Mouse (Mus musculus) forebrain, embryonic 16.5 days (tissue): Measurements from ENCODE around the gene Casq2. TPM values are rescaled to one million over a fixed set of nuclear protein-coding genes. Genes with fewer than 3 reads are reported as not detected.

Source experiments
- ATAC-seq: fragments of 200-750 bp; cut with Nextera tagmentation; 2 replicates; pipeline ENCODE4 v1.8.0; 2017; ENCODE audit warnings: mild to moderate bottlenecking, moderate library complexity
- H3K27ac ChIP-seq: fragments of 300-500 bp; sonication (generic); 2 replicates; pipeline ENCODE4 v1.5.1; 2014; ENCODE audit warnings: low read length, control low read depth
- H3K27me3 ChIP-seq: fragments of 300-500 bp; sonication (generic); replicated peaks from 2 replicates; pipeline ENCODE4 v1.6.1; 2014; ENCODE audit warnings: low read length; ENCODE audit not compliant: control insufficient read depth, insufficient read depth
- H3K36me3 ChIP-seq: fragments of 300-500 bp; sonication (generic); 2 replicates; pipeline ENCODE4 v1.6.1; 2014; ENCODE audit not compliant: control insufficient read depth, insufficient read depth
- H3K4me1 ChIP-seq: fragments of 300-500 bp; sonication (generic); replicated peaks from 2 replicates; pipeline ENCODE4 v1.6.1; 2014; ENCODE audit warnings: low read length; ENCODE audit not compliant: control insufficient read depth, insufficient read depth
- H3K4me2 ChIP-seq: fragments of 300-500 bp; sonication (generic); 2 replicates; pipeline ENCODE4 v1.6.1; 2014; ENCODE audit warnings: mild to moderate bottlenecking, low read length, control low read depth
- H3K4me3 ChIP-seq: fragments of 300-500 bp; sonication (generic); replicated peaks from 2 replicates; pipeline ENCODE4 v1.5.1; 2014; ENCODE audit warnings: mild to moderate bottlenecking, low read length, control low read depth
- H3K9ac ChIP-seq: fragments of 300-500 bp; sonication (generic); replicated peaks from 2 replicates; pipeline ENCODE4 v1.6.1; 2014; ENCODE audit warnings: low read depth, low read length, control low read depth
- H3K9me3 ChIP-seq: fragments of 300-500 bp; sonication (generic); 2 replicates; pipeline ENCODE4 v1.6.1; 2016; ENCODE audit warnings: low read length; ENCODE audit not compliant: control insufficient read depth
- WGBS: fragments of 180-500 bp; shearing (Covaris S2); extraction: QIAGEN DNeasy Blood & Tissue Kit; methylation state at CpG from one replicate; pipeline ENCODE4 v1.1.7; 2014; 5-methylcytosine and 5-hydroxymethylcytosine counted together
- polyA plus RNA-seq: library from polyadenylated mRNA; unstranded; fragments of >200 nt; fragmentation: Nextera tagmentation; extraction: Ambion mirVana; gene quantifications from 2 replicates; pipeline ENCODE4 v1.2.1, GENCODE M21; 2015

Casq2 gene
- polyA plus RNA-seq, 1 experiment from 2014 or later = 0.33 TPM

GRCm38 (mm10) chr3:102184721-102185120 is 98.5 kb downstream of the Casq2 start:
- Histone ChIP-seq H3K36me3 (no peaks in the 10 kb centered on the region), H3K27ac (no peak overlapping the region), H3K4me2 (no peak overlapping the region), H3K9me3 (peaks cover 3% of the 10 kb centered on the region; the same call in 1 of the 2 replicates), H3K4me3 (no peak overlapping the region), H3K4me1 (0 out of 2 replicates have a peak, but pooled peaks cover 3% of the 10 kb centered on the region), H3K27me3 (no peaks in the 10 kb centered on the region), H3K9ac (no peak overlapping the region)
- no peak for ATAC-seq
- 73% methylated on average over 5 of the region's 5 CpGs for WGBS

- H3K27me3 ChIP-seq = peaks cover 3% of the 10 kb centered on the region; the same call in 1 of the 2 replicates
- 89% methylated on average over 4 of the region's 4 CpGs for WGBS
- no peak overlapping the region for H3K9ac ChIP-seq
- ATAC-seq = no peak
- no peak overlapping the region for H3K27ac ChIP-seq
- no peaks in the 10 kb centered on the region for H3K36me3 ChIP-seq
- H3K9me3 ChIP-seq = peaks cover 3% of the 10 kb centered on the region; the same call in 1 of the 2 replicates
- H3K4me3 ChIP-seq = no peak overlapping the region
- no peak overlapping the region for H3K4me2 ChIP-seq
- 0 out of 2 replicates have a peak, but pooled peaks cover 3% of the 10 kb centered on the region for H3K4me1 ChIP-seq
Measured at GRCm38 (mm10) chr3:102187401-102187800, 101.2 kb downstream of the Casq2 start.

GRCm38 (mm10) chr3:102188972-102189371 is 102.8 kb downstream of the Casq2 start:
- H3K9me3 ChIP-seq = peaks cover 3% of the 10 kb centered on the region; the same call in 1 of the 2 replicates
- H3K27ac ChIP-seq = no peak overlapping the region
- peaks cover 8% of the 10 kb centered on the region; the same call in 1 of the 2 replicates for H3K27me3 ChIP-seq
- H3K4me1 ChIP-seq = peaks cover 11% of the 10 kb centered on the region
- no peak overlapping the region for H3K4me2 ChIP-seq
- no peak overlapping the region for H3K9ac ChIP-seq
- ATAC-seq = no peak
- no peaks in the 10 kb centered on the region for H3K36me3 ChIP-seq
- no peak overlapping the region for H3K4me3 ChIP-seq
- 10% methylated on average over 6 of the region's 6 CpGs for WGBS

DNA sequence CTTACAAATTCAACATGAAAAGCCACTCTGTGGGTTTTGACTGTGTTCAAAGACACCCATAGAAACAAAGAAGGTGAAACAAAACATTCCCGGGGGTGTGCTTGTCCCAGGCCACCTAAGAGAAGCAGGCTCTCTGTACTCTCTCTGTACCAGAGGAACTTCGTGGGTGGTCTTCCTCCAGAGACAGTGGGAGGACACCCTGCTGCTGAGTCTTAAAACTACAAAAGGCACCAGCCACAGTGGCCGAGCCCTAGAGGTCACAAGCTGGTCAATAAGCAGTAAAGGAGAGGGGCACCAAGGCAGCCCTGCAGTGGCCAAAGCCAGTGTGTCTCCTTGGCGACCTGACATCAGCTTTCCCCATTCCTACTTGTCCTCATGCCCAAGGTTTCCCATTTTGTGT is 103.8 kb downstream of the Casq2 start:
- Histone ChIP-seq H3K9me3 (peaks cover 3% of the 10 kb centered on the region; the same call in 1 of the 2 replicates), H3K9ac (no peak overlapping the region), H3K4me1 (peaks cover 15% of the 10 kb centered on the region), H3K27me3 (peaks cover 14% of the 10 kb centered on the region; the same call in 1 of the 2 replicates), H3K36me3 (no peaks in the 10 kb centered on the region), H3K4me3 (no peak overlapping the region), H3K4me2 (no peak overlapping the region), H3K27ac (no peak overlapping the region)
- 15% methylated on average over 4 of the region's 4 CpGs for WGBS
- no peak for ATAC-seq

GRCm38 (mm10) chr3:102190642-102191041 is 104.4 kb downstream of the Casq2 start:
- no peak overlapping the region for H3K27ac ChIP-seq
- H3K36me3 ChIP-seq = no peaks in the 10 kb centered on the region
- H3K4me2 ChIP-seq = no peak overlapping the region
- H3K4me3 ChIP-seq = no peak overlapping the region
- H3K27me3 ChIP-seq = peaks cover 14% of the 10 kb centered on the region; the same call in 1 of the 2 replicates
- ATAC-seq = no peak
- H3K9me3 ChIP-seq = peaks cover 3% of the 10 kb centered on the region; the same call in 1 of the 2 replicates
- H3K9ac ChIP-seq = no peak overlapping the region
- H3K4me1 ChIP-seq = peaks cover 15% of the 10 kb centered on the region

DNA sequence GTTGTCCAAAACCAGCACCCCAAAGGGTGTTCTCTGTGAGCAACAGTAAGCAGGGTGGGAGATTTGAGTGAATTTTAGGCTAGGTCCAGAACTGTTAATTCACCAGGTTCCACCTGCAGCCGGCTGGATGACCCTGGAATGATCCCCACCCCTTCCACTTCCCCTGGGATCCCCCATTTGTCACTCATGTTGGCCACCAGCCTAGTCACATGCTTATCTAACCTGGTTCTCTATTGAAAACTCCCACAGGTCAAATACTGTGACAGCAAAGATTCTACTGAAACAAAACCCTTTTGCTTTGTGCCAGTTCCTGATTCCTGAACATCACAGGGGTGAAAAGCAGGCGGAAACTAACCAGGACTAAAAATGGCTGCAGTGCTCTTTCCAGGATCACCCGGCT is 105.4 kb downstream of the Casq2 start:
- Histone ChIP-seq H3K9me3 (no peaks in the 10 kb centered on the region), H3K27me3 (peaks cover 14% of the 10 kb centered on the region; the same call in 1 of the 2 replicates), H3K4me3 (no peak overlapping the region), H3K27ac (no peak overlapping the region), H3K36me3 (no peaks in the 10 kb centered on the region), H3K9ac (no peak overlapping the region), H3K4me1 (peaks cover 15% of the 10 kb centered on the region), H3K4me2 (no peak overlapping the region)
- 76% methylated on average over 3 of the region's 3 CpGs for WGBS
- no peak for ATAC-seq

- peaks cover 15% of the 10 kb centered on the region for H3K4me1 ChIP-seq
- peaks cover 14% of the 10 kb centered on the region for H3K27me3 ChIP-seq
- H3K9ac ChIP-seq = no peak overlapping the region
- H3K4me2 ChIP-seq = no peak overlapping the region
- 79% methylated on average over 2 of the region's 2 CpGs for WGBS
- no peak for ATAC-seq
- H3K9me3 ChIP-seq = no peaks in the 10 kb centered on the region
- H3K36me3 ChIP-seq = no peaks in the 10 kb centered on the region
- H3K4me3 ChIP-seq = no peak overlapping the region
- no peak overlapping the region for H3K27ac ChIP-seq
Measured at GRCm38 (mm10) chr3:102192621-102193020, 106.4 kb downstream of the Casq2 start.

- no peaks in the 10 kb centered on the region for H3K36me3 ChIP-seq
- peaks cover 14% of the 10 kb centered on the region for H3K27me3 ChIP-seq
- no peak overlapping the region for H3K4me3 ChIP-seq
- no peak for ATAC-seq
- peak overlapping the region; percentile 20; the same call in 1 of the 2 replicates for H3K4me2 ChIP-seq
- peaks cover 15% of the 10 kb centered on the region for H3K4me1 ChIP-seq
- H3K9ac ChIP-seq = no peak overlapping the region
- no peaks in the 10 kb centered on the region for H3K9me3 ChIP-seq
- WGBS = 9% methylated on average over 19 of the region's 20 CpGs
- H3K27ac ChIP-seq = no peak overlapping the region
Measured at GRCm38 (mm10) chr3:102193488-102194290, 107.5 kb downstream of the Casq2 start.

DNA sequence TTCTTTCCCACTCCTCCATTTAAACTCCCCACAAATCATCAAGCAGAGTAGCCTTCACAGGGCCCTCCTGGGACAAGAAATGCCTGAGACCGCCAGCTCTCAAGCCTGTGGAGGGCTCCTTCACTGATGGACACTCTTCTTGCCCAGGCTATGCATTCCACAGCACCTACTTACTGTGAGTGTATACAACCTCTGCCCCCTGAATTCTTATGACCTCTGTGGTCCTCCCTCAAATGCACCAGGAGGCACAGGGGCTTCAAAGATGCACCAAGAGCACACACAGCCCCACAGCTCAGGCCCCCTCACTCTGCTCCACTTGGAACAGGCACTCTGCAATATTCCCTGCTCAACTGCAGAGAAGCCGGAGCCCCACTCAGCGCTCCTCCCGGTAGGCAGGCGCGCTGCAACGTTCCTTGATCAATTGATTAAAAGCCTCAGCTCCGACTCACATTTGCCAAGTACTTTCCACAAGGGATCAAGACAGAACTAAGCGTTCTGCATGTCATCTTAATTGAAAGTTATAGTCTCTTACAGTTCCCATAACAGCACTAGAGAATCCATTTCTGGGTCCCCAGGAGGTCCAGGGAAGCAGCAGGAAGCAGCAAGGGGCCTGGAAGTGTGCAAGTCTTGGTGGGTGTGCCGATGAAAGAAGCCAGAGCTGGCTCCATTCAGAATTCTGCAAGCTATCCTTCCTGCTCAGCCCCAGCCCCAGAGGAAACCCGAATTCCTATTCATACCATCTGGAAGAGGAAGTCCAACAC is 108.3 kb downstream of the Casq2 start:
- H3K27ac ChIP-seq = no peak overlapping the region
- H3K4me1 ChIP-seq = peaks cover 12% of the 10 kb centered on the region
- H3K27me3 ChIP-seq = peaks cover 14% of the 10 kb centered on the region
- WGBS = 5% methylated on average over 11 of the region's 11 CpGs
- no peaks in the 10 kb centered on the region for H3K9me3 ChIP-seq
- no peak overlapping the region for H3K9ac ChIP-seq
- H3K4me2 ChIP-seq = no peak overlapping the region; the same call in 1 of the 2 replicates
- peak; percentile 79 for ATAC-seq
- no peaks in the 10 kb centered on the region for H3K36me3 ChIP-seq
- H3K4me3 ChIP-seq = no peak overlapping the region
